ENCODE assay signal across 12 mouse cellular contexts in the genomic region with DNA sequence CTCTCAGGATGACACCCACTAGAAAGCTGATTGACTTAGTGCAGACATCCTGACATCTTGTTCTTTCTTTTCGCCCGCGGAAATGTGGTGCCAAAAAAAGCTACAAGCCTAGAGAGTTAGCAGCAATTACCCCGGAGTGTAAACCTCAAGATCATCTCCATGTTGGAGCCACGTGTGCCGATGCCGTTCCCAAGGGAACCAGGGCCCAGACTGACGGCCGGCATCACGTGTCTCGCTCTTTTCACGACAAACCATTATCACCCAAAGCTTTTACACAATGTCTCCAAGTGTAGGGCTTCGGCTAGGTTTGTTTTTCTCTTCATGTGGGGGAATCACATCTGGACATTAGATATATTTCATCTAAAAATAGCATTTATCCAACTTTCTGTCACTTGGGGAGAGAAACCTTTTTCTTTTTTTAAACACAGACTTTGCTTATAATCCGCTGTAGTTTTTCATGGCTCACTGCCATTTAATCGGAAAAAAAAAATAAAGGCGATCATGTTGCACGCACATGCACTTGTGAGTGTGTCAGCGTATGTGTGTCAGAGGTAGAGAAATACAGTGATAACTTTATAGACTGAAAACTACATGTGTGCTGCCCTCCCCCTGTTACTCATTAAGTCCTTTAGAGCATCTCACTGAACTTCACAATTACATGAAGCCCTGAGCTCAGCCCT. TPM values are rescaled to one million over a fixed set of nuclear protein-coding genes. Genes with fewer than 3 reads are reported as not detected.
DNase-seq lines count a peak whose midpoint lies in the region; ATAC-seq and TF ChIP-seq lines count a peak whose summit lies in the region.
"Had no signal": no experiment of that assay in that cellular context is flagged by ENCODE, and none has a peak within 500 bp of the region (broad histone marks: within the 10 kb centered on the region; RNA-seq: fewer than 3 reads in every experiment).

No protein-coding gene starts in this region.

- no peak overlapping the region for H3K4me3 ChIP-seq in forebrain, embryonic 14.5 days (ENCODE audit: low read depth, low read length)
- no peak overlapping the region for H3K4me3 ChIP-seq in forebrain, embryonic 10.5 days
- peak overlapping the region; percentile 16; the same call in 1 of the 2 replicates for H3K4me3 ChIP-seq in layer of hippocampus, adult 2 months
- H3K4me3 ChIP-seq in heart, postnatal 0 days (ENCODE audit: low read depth, low read length) = no peak overlapping the region

- no peak overlapping the region for H3K27ac ChIP-seq in forebrain, embryonic 14.5 days (ENCODE audit: low read depth, low read length)
- H3K27ac ChIP-seq in forebrain, embryonic 10.5 days = no peak overlapping the region
- peak overlapping the region; percentile 62 for H3K27ac ChIP-seq in layer of hippocampus, adult 2 months
- no peak overlapping the region for H3K27ac ChIP-seq in heart, postnatal 0 days (ENCODE audit: low read depth)

- peak; percentile 50 for DNase-seq in forebrain, embryonic 14.5 days (ENCODE audit: low spot score)
- no peak for DNase-seq in forebrain, embryonic 10.5 days (ENCODE audit: extremely low spot score, low spot score)
- DNase-seq in layer of hippocampus, adult 2 months (ENCODE audit: low spot score in 2 of 2) = no peak
- no peak for DNase-seq in layer of hippocampus, postnatal 14 days (ENCODE audit: low spot score in 2 of 2)
- DNase-seq in MN1 (ENCODE audit: low spot score) = peak; percentile 25
- peak; percentile 61 for DNase-seq in heart, postnatal 0 days (ENCODE audit: low spot score)
- DNase-seq in urinary bladder, postnatal 25 days (ENCODE audit: low spot score) = no peak
- DNase-seq in yolk sac, embryonic 10.5 days (ENCODE audit: low spot score) = no peak
- DNase-seq: kidney, postnatal 36 days had no signal

- H3K4me1 ChIP-seq in forebrain, embryonic 14.5 days (ENCODE audit: control insufficient read depth, insufficient read depth, low read length) = peaks cover 15% of the 10 kb centered on the region; the same call in 1 of the 2 replicates
- peaks cover 31% of the 10 kb centered on the region for H3K4me1 ChIP-seq in forebrain, embryonic 10.5 days
- H3K4me1 ChIP-seq in heart, postnatal 0 days (ENCODE audit: control insufficient read depth, insufficient read depth) = peaks cover 39% of the 10 kb centered on the region

- H3K27me3 ChIP-seq in forebrain, embryonic 14.5 days (replicated peaks; ENCODE audit: control insufficient read depth, insufficient read depth, low read length) = no peaks in the 10 kb centered on the region
- no peaks in the 10 kb centered on the region for H3K27me3 ChIP-seq in forebrain, embryonic 10.5 days (ENCODE audit: poor library complexity, severe bottlenecking)
- no peaks in the 10 kb centered on the region for H3K27me3 ChIP-seq in heart, postnatal 0 days (ENCODE audit: control insufficient read depth, insufficient read depth, low read length)

- no peak overlapping the region for H3K9ac ChIP-seq in forebrain, embryonic 14.5 days (ENCODE audit: low read length)
- H3K9ac ChIP-seq in heart, postnatal 0 days (replicated peaks; ENCODE audit: low read depth, low read length) = no peak overlapping the region

- no peak overlapping the region for H3K4me2 ChIP-seq in forebrain, embryonic 14.5 days (ENCODE audit: low read length)
- H3K4me2 ChIP-seq in heart, postnatal 0 days (ENCODE audit: low read depth, low read length) = peak overlapping the region; percentile 51

- no peak for TF ChIP-seq CTCF in layer of hippocampus, adult 2 months (conservative IDR thresholded peaks at IDR 0.05)
- no peak for TF ChIP-seq CTCF in heart, postnatal 0 days (IDR thresholded peaks at IDR 0.05; ENCODE audit: low read depth)

- TF ChIP-seq EP300 in heart, postnatal 0 days (IDR thresholded peaks at IDR 0.05; ENCODE audit: low read depth) = no peak

- no peaks in the 10 kb centered on the region for H3K9me3 ChIP-seq in forebrain, embryonic 14.5 days (replicated peaks; ENCODE audit: control insufficient read depth, low read length)
- H3K9me3 ChIP-seq in forebrain, embryonic 10.5 days = no peaks in the 10 kb centered on the region
- no peaks in the 10 kb centered on the region for H3K9me3 ChIP-seq in heart, postnatal 0 days (replicated peaks; ENCODE audit: control insufficient read depth, low read length)

- ATAC-seq in forebrain, embryonic 14.5 days = 0 out of 2 replicates have a peak, but pooled peaks have one; percentile 44
- peak; percentile 53; the same call in 1 of the 2 replicates for ATAC-seq in heart, postnatal 0 days (ENCODE audit: insufficient read depth, low read depth)

- no peaks in the 10 kb centered on the region for H3K36me3 ChIP-seq in forebrain, embryonic 14.5 days (ENCODE audit: control insufficient read depth, insufficient read depth, low read length)
- H3K36me3 ChIP-seq in forebrain, embryonic 10.5 days (replicated peaks) = no peaks in the 10 kb centered on the region
- no peaks in the 10 kb centered on the region for H3K36me3 ChIP-seq in heart, postnatal 0 days (replicated peaks; ENCODE audit: control insufficient read depth, insufficient read depth, low read length)

- 70% methylated on average over 18 of the region's 18 CpGs for WGBS in forebrain, embryonic 14.5 days
- 90% methylated on average over 18 of the region's 18 CpGs for WGBS in forebrain, embryonic 10.5 days
- WGBS in heart, postnatal 0 days = 29% methylated on average over 18 of the region's 18 CpGs

RNA-seq across cellular contexts. Expression of gene March10, which starts 39.2 kb away (rescaled TPM):
- 0.23 and 0.41 TPM in 2 replicates for polyA plus RNA-seq in forebrain, embryonic 14.5 days (2014; fragmentation: Nextera tagmentation; extraction: Ambion mirVana)
- 0.06 and 0.09 TPM in 2 replicates for polyA plus RNA-seq in forebrain, embryonic 10.5 days (2016; fragmentation: Nextera tagmentation; extraction: Ambion mirVana)
- under 1 TPM; 0.79 to 0.87 TPM for total RNA-seq in layer of hippocampus, adult 2 months (2021)
- total RNA-seq in layer of hippocampus, postnatal 14 days (2021) = under 1 TPM; 0.67 TPM
- total RNA-seq in heart, postnatal 0 days (2014; rRNA removed; ENCODE audit: low replicate concordance) = not detected in 2 replicates
- polyA plus RNA-seq in heart, postnatal 0 days (2015; fragmentation: Nextera tagmentation; extraction: Ambion mirVana) = not detected in 2 replicates
- total RNA-seq: heart, postnatal 14 days; liver, adult 2 months; megakaryocyte-erythroid progenitor cell, adult 5-6 weeks had no signal
- polyA plus RNA-seq: liver, adult 2 months had no signal

Comparison
In these comparisons a context has a peak if more than half of its experiments do, and no peak if none do; other contexts are left out.
1. DNase-seq: peak in forebrain, embryonic 14.5 days (single experiment), MN1 (single experiment) and heart, postnatal 0 days (single experiment); none in forebrain, embryonic 10.5 days (single experiment), layer of hippocampus, adult 2 months (0 of 2), layer of hippocampus, postnatal 14 days (0 of 2), urinary bladder, postnatal 25 days (single experiment) and yolk sac, embryonic 10.5 days (single experiment).